Mouse (Mus musculus) spleen, adult 2 months (tissue): ENCODE measurements around the gene Tmsb10.

Experiments used
- CTCF ChIP-seq: fragments of 200-500 bp; IDR thresholded peaks from 2 replicates; pipeline ENCODE4 v1.5.1; 2011; ENCODE audit warnings: mild to moderate bottlenecking, inconsistent platforms; ENCODE audit not compliant: insufficient read depth, insufficient read length, insufficient replicate concordance; ENCODE audit errors: extremely low read depth
- POLR2A ChIP-seq: fragments of 200-500 bp; IDR thresholded peaks from 2 replicates; pipeline ENCODE4 v1.6.1; 2011; ENCODE audit warnings: low read depth, low read length, inconsistent platforms

- TF ChIP-seq CTCF = no peak
- TF ChIP-seq POLR2A = no peak
These were observed 43.8 kb upstream of the Tmsb10 start for GRCm38 (mm10) chr6:73002391-73002790.
